Mouse (Mus musculus) T-cell, adult 2 months (primary cell): ENCODE measurements around the gene Frzb.

Source experiments
- DNase-seq: peaks from one replicate; pipeline ENCODE4 v3.0.0; 2022; ENCODE audit warnings: low spot score

The Frzb gene

DNA sequence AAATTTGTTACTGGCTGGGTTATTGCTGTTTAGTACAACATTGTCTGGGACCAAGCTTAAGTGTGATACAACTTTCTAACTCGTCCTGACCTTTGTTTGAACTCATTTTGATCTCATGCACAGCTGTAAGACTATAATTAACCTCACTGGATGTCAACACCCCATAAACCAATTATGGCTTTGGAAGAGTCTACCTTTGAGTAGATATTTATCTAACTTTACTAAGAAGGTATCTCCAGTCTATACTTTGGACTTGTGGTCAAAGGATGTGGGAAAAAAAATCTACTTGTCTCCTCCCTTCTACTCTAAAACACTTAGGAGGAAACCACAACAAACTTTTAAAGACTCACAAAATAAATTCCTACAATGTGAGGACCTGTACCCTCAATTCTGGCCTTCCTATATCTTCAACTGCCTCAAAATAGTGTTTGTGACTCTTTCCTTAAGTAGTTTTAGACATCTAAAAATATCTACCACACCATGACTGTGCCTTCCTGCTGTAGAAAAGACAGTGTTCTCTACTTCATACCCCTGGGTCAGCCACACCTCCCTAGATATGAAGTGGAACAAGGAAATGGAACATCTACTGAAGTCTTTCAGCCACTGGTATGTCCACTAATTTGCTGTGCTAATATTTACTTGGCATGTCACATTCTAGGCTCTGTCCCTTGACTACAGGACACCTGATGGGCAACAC lies 16.9 kb downstream of the Frzb start:
- no peak for DNase-seq

DNA sequence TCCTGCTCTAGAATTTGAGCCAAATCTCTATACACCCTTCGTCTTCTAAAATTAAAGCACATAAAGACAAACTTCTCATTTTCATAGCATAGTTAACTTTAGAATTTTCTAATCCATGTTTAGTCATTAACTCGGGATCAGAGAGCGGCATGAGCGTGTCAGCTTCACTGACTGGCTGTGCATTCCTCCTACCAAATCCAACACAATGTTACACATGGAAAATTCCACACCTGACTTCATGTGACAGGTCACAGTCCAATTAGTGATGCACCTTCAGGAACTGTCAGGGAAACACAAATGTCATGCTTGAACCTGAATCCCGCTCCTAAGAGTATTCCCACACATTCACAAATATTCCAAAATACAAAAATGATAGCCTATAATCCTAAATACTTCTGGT lies 24.3 kb downstream of the Frzb start:
- DNase-seq: no peak

DNA sequence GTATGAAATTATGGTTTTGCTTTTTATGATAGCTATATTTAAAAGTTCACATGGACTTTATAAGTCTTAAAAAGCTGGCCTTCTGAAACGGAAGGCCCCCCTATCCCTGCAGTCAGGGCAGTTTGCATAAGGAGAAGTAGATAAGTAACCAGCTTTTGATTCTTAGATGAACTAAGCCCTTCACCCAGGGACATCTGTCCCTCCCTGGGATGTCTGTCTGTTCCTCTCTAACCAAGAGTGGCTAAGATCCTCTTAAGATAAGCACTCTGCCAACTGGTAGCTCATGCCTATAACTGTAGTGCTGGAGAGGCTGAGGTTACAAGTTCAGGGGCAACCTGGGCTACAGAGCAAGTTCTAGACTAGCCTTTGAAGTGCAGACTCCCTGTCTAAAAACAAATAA lies 25.4 kb downstream of the Frzb start:
- DNase-seq: no peak

DNA sequence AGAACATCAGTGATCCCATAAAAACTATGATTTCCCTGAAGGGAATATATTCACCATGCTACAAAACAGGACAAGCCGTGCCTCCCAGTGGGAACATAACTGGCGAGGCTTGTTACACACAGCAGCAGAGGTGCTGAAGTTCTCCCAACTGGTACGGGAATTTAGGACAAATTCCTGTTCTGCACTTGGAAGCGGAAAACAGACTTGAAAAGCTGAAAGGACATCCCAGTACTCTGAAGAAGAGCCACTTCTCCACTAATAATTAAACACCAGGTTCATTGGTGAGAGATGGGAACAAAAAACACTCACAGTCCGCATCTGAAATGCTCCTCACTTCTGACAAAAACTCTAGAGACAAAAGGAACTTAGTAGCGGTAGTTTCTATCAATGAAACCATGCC lies 31.1 kb downstream of the Frzb start:
- no peak for DNase-seq

DNA sequence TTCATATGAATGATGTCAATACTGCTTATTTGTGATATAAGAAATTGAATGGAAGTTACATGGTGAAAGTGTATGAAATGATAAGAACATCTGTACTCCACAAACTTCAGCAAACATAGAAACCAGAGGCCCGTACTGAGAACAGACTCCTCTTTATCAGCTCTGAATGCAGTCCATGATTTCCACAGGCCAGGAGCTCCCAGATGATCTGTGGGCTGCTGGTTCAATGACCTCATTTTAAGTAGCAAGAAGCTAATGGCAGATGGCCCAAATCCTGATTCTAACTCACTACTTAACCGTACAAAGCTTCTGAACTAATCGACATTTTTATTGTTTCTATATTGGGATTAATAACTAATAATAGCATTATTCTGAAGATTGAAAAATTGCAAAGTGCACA lies 33.0 kb downstream of the Frzb start:
- no peak for DNase-seq

DNA sequence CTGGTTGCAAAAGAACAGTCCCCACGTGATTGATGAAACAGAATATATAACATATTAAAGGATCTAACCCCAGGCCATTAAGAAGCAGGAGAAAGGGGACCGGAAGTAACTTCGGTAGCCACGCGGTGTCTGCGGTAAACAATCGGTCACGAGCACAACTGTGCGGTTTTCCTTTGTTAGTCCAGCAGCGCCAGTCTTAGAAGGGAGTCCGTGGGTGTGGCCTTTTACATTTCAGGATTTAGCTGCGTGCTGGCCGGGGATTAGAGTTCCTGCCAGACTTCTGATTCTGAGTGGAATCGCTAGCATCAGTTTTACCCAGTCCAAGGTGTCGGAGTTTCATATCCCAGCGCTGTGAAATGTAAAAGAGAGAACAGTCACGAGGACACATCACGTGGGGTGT lies 34.3 kb downstream of the Frzb start:
- no peak for DNase-seq

DNA sequence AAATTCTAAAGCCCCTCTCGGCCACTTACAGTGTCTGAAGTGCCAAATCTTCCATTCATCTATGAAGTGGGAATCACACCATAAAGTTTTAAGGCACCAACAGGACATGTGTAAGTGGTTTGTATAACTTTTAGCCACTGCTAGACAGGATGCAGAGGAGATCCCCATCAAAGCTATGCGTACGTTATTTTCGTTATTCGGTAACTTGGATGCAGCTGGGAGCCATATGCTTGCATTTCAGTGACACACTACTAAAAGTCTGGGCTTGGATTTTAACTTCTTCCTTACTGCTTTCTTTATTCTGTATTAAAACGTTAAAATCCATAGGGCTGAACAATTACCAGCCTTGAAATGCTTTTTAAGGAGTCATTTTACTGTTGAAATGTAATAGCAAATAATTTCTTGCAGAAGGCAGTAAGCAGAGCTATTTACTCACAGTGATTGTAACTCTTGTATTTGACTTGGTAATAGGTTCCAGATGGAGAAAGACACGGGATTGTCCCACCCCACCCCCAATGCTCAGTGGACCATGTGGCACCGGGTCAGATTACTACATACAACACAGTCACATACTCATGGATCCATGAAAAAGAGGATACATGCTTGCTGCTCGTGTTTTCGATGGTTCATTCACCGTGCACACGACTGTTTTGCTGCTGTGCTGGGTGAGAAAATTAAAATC lies 37.4 kb downstream of the Frzb start:
- no peak for DNase-seq

DNA sequence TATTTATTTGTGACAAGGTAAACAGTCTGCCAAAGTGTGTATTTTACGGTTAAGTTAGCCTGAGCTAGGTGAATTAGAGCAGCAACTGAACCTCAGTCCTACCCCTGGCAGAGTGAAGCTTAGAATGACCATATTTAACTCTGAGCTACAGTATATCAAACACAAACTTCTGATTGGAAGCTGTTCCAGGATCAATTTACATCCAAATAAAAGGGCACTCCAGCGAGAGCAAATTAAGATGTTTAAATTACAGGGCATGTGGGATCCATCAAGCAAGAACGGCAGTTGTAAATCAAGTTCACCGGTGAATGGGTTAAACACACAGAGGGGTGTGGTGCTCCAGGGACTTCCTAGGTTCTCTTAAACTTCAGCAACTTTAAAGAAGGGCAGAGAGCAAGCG lies 42.7 kb downstream of the Frzb start:
- DNase-seq: no peak

DNA sequence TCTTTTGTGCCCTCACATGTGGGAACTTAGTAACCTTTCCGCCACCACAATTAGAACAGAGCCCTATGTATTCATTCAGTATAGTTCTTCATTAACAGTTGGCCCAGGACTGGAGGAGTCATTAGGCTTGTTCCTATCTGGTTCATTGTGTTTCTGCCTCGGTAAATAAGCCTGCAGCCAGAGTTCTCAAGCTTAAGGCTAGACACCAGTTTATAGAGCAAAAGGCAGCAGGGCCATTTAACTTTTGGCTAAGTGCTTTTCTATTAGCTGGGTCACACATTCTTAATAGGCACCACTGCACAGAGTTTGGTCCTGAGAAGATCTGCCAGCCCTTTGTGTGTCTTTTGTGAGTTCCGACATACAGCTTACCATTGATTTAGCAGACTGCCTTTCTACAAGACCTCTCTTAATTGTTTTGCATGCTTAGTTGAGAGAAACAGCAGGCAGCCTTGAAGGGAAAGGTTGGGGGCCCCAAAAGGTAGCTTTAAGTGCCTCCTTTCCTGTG lies 48.8 kb downstream of the Frzb start:
- DNase-seq: no peak

DNA sequence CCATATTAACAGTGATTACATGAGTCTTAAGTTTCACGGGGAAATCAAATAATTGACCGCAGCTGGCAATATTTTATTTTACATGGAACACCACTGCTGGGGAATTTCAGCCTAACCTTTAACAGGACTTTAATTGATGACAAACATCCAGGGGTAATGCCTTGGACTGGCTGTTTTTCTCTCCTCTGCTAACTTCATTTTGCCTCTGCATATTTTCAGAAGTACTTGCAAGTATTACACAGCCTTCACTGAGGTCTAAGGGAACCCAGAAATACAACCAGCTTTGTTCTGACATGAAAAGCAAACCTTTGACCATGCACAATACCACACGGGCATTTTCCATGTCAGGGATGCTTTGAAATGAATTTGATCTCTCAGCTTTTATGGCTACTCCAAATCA lies 50.6 kb downstream of the Frzb start:
- DNase-seq: no peak

DNA sequence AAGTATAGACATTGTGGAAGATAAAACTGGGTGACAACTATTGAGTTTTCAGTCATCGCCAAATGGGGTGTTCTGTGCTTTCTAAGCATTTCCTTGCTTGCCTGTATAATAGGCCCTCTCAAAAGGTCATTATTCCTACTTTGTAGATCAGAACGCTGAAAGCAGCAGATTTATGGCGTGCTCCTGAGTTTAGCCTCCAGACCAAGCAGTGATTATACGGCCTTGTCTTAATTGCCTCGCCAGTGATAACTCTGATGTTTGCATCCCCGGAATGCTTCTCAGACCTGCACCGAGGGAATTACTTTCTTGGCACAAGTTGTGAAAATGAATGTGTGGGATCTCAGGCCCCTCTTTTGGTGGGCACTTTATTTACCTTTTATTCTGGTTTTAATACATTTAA lies 51.4 kb downstream of the Frzb start:
- no peak for DNase-seq

DNA sequence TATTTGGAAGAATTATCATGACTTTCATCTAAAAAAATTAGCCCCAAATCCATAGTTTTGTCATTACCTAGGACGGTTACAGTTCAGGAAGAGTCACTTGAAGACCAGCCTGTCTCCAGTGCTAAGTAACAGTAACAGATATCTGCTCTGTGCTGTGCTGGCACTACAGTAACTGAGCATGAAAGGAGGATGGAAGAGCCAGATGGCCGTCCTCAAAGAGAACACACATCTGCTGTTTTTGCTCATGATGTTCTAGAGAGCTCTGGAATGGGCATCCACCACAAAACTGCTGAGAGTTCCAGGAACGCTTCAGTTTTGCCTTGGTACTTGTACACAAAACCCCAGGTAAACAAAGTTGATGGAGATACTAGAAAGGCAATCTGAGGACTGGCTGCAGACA lies 59.1 kb downstream of the Frzb start:
- no peak for DNase-seq

DNA sequence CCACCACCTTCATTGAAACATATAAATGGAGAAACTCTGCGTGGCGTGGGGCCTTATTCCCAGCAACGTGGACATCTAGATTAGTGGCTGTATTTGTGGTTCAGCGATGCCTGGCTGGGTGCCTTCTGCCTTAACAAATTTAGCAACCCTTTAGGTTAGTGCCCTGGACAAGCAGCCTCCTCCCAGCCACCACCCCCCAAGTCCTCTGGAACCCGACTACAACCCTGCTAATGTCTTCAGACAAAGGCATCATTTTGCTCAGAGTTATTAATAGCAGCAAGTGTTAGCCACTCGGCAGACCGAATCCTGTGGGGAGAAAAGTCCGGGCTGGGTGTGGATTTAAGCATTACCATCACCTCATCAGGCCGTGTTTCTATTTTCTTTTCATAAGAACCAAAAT lies 59.8 kb downstream of the Frzb start:
- no peak for DNase-seq

DNA sequence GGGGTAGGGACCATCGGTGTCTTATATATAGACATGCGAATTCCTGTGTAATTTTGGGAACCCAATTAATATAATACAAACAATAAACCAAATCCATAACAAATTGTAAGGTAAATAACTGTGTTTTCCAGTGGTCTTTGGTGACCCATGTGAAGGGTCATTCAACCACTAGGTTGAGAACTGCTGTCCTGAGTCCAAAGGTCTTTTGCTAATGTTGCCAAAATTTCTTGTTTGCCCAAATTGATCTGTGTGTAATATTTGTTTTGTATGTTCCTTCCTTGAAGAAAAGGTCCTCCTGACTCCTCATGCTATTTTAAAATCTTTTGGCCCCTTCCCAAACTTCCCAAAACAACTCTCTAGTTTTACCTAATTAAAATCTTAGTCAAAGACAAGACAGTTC lies 61.2 kb downstream of the Frzb start:
- no peak for DNase-seq

DNA sequence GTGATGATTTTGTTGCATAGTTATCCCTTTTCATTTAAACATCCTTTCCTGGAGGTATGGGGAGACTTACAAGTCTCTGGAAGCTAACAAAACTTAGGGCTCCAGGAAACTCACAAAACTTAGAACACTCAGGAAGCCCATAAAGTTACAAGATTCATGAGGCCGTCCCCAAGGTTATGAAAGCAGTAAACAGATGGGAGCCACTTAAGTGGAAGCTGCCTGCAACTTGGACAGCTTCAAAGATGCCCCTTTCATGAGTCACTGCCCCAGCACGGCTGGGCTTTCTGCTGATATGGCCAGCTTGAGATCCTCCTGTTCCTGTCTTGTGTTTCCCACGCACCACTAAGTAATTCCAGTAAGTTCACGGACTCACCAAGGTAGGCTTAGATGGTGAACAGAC lies 63.0 kb downstream of the Frzb start:
- no peak for DNase-seq

DNA sequence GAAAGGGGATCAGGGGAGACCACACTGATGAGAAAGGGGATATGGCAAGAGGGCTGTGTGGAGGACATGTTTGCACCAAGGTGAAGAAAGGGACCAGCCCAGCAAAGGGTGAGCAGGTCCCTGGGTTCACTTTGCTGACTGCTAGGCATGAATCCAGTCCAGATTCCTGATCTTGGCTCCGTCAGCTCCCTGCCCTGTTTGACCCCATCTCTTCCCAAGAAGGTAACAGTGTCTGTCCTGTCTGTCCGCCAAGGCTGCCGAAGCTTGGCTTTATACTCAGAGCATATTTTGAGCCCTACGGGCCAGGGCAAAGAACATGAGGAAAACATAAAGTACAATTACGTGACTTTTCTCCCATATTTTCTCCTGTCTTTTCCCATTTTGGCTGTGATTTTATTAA lies 67.6 kb downstream of the Frzb start:
- DNase-seq: no peak

DNA sequence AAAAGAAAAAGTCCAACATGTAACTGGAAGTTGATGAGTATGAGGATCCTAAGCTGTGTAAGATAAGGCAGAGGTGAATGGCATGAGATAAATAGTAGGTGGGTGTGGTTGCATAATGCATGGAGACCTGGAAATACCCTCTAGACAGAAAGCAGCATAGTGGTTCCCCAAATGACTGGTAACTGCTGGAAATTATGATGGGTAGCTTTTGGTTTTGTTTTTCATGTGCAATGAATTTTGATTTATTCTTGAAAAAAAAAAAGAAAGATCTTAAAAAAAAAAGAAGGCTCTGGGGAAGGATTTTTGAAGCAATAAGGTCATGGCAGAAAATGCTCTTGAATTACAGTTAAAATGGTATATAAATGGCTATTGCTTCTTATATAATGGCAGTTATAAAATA lies 72.5 kb downstream of the Frzb start:
- no peak for DNase-seq

DNA sequence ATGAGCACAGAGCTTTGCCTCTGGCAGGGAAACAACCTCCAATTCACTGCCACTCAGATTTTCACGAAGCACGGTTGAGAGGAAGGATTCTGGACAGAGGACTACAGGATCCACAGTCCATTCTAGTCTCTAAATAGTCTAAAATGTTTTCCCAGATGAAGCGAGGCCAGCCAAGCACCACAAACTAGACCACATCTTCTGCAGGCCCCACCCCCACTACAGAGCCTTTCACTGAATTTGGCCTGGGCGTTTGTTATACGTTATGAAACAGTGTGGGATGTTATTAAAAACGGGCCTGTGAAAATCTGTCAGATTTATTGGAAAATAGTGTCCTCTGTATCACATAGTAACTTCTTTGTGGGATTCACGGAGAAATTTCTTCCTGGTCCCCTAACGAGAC lies 76.0 kb downstream of the Frzb start:
- no peak for DNase-seq
